Mouse (Mus musculus): ENCODE measurements around the gene Crip3. TPM values are rescaled to one million over a fixed set of nuclear protein-coding genes. Genes with fewer than 3 reads are reported as not detected.

Gene Crip3
- 0.31 TPM in 1 of 2 replicates, not detected in the other for polyA plus RNA-seq (2014; fragmentation: Nextera tagmentation; extraction: Ambion mirVana)

DNA sequence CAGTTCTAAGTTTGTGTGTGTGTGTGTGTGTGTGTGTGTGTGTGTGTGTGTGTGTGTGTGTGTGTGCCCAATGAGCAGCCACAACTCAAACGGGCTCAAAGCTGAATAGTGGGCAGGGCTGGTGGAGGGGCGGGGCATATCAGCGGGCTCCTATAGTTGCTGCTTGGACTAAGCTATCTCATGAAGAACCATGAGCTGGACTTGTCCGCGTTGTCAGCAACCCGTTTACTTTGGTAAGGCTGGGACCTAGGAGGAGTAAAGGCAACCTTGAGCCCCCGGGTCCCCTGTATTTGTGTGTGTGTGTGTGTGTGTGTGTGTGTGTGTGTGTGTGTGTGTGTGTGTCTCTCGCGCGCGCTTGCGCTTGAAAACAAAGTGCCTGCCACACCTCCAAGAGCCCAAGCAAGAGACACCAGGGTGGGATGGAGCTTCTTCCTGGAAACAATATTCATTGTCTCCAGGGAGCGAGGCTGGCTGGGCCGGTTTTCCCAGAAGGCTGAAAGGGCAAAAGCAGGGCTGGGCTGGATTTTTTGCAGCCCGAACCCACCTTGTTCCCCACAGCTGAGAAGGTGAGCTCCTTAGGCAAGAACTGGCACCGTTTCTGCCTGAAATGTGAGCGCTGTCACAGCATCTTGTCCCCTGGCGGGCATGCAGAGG lies at the start of gene Crip3:
Gene Crip3, plus strand, starts transcription at position 166 of the 654 bp plus-strand sequence.
- WGBS, result 19% methylated on average over 17 of the region's 18 CpGs
- H3K9ac ChIP-seq (ENCODE audit: low read length), result no peak within 1 kb of the TSS
- 0 out of 2 replicates have a peak, but pooled peaks have one; percentile 21 for ATAC-seq (ENCODE audit: insufficient number of reproducible peaks, low FRiP score, low TSS enrichment, low read depth)

GRCm38 (mm10) chr17:46383294-46384060 lies 45.2 kb upstream of the Crip3 start, which contains the start of gene Zfp318:
TSS of gene Zfp318 (plus strand) at chr17:46383731.
- Histone ChIP-seq H3K4me2 (ENCODE audit: low read depth, severe bottlenecking) (peak within 1 kb of the TSS; percentile 83), H3K36me3 (ENCODE audit: control insufficient read depth, insufficient read depth, low read length) (peaks cover 3% of the 10 kb centered on the region), H3K9me3 (ENCODE audit: control insufficient read depth, low read length) (no peaks in the 10 kb centered on the region), H3K4me1 (ENCODE audit: control insufficient read depth, insufficient read depth, low read length) (peaks cover 7% of the 10 kb centered on the region), H3K27ac (replicated peaks; ENCODE audit: low read depth, low read length) (peak within 1 kb of the TSS; percentile 76), H3K9ac (ENCODE audit: low read length) (peak within 1 kb of the TSS; percentile 96), H3K27me3 (ENCODE audit: control insufficient read depth, insufficient read depth, low read length) (no peaks in the 10 kb centered on the region), H3K4me3 (ENCODE audit: low read depth, low read length) (peak within 1 kb of the TSS; percentile 71)
- peak; percentile 99 for DNase-seq (ENCODE audit: low spot score)
- ATAC-seq (ENCODE audit: insufficient number of reproducible peaks, low FRiP score, low TSS enrichment, low read depth), result peak; percentile 95
- WGBS, result under 1% methylated on average over 67 of the region's 105 CpGs

More for the DNA sequence above, at the start of gene Crip3:
- Histone ChIP-seq H3K36me3 (ENCODE audit: control insufficient read depth, insufficient read depth, low read length) (no peaks in the 10 kb centered on the region; the same call in 1 of the 2 replicates), H3K27ac (replicated peaks; ENCODE audit: low read depth, low read length) (no peak within 1 kb of the TSS), H3K4me1 (ENCODE audit: control insufficient read depth, insufficient read depth, low read length) (no peaks in the 10 kb centered on the region), H3K9me3 (ENCODE audit: control insufficient read depth, low read length) (no peaks in the 10 kb centered on the region), H3K4me2 (ENCODE audit: low read depth, severe bottlenecking) (peak within 1 kb of the TSS; percentile 43; the same call in 1 of the 2 replicates), H3K27me3 (ENCODE audit: control insufficient read depth, insufficient read depth, low read length) (peaks cover 2% of the 10 kb centered on the region; the same call in 1 of the 2 replicates), H3K4me3 (ENCODE audit: low read depth, low read length) (no peak within 1 kb of the TSS)
- DNase-seq (ENCODE audit: low spot score), result no peak

- Histone ChIP-seq H3K4me3 (ENCODE audit: low read depth, low read length) (peak overlapping the region; percentile 71), H3K27me3 (ENCODE audit: control insufficient read depth, insufficient read depth, low read length) (no peaks in the 10 kb centered on the region), H3K9ac (ENCODE audit: low read length) (peak overlapping the region; percentile 96), H3K4me2 (ENCODE audit: low read depth, severe bottlenecking) (peak overlapping the region; percentile 83), H3K4me1 (ENCODE audit: control insufficient read depth, insufficient read depth, low read length) (peaks cover 7% of the 10 kb centered on the region), H3K36me3 (ENCODE audit: control insufficient read depth, insufficient read depth, low read length) (peaks cover 3% of the 10 kb centered on the region), H3K9me3 (ENCODE audit: control insufficient read depth, low read length) (no peaks in the 10 kb centered on the region), H3K27ac (replicated peaks; ENCODE audit: low read depth, low read length) (peak overlapping the region; percentile 76)
- under 1% methylated on average over 68 of the region's 70 CpGs for WGBS
- ATAC-seq (ENCODE audit: insufficient number of reproducible peaks, low FRiP score, low TSS enrichment, low read depth) (no peak; the same call in 1 of the 2 replicates), DNase-seq (ENCODE audit: low spot score) (peak; percentile 58)
These were observed 44.5 kb upstream of the Crip3 start for GRCm38 (mm10) chr17:46384061-46384801.

- DNase-seq (ENCODE audit: low spot score), result no peak
- no peak for ATAC-seq (ENCODE audit: insufficient number of reproducible peaks, low FRiP score, low TSS enrichment, low read depth)
- Histone ChIP-seq H3K9me3 (ENCODE audit: control insufficient read depth, low read length) (no peaks in the 10 kb centered on the region), H3K4me2 (ENCODE audit: low read depth, severe bottlenecking) (no peak overlapping the region), H3K9ac (ENCODE audit: low read length) (no peak overlapping the region), H3K27ac (replicated peaks; ENCODE audit: low read depth, low read length) (no peak overlapping the region), H3K27me3 (ENCODE audit: control insufficient read depth, insufficient read depth, low read length) (no peaks in the 10 kb centered on the region), H3K4me3 (ENCODE audit: low read depth, low read length) (no peak overlapping the region), H3K4me1 (ENCODE audit: control insufficient read depth, insufficient read depth, low read length) (peaks cover 7% of the 10 kb centered on the region), H3K36me3 (ENCODE audit: control insufficient read depth, insufficient read depth, low read length) (peaks cover 3% of the 10 kb centered on the region)
- WGBS, result 91% methylated on average over 3 of the region's 3 CpGs
These were observed 40.5 kb upstream of the Crip3 start for GRCm38 (mm10) chr17:46388200-46388599.

DNA sequence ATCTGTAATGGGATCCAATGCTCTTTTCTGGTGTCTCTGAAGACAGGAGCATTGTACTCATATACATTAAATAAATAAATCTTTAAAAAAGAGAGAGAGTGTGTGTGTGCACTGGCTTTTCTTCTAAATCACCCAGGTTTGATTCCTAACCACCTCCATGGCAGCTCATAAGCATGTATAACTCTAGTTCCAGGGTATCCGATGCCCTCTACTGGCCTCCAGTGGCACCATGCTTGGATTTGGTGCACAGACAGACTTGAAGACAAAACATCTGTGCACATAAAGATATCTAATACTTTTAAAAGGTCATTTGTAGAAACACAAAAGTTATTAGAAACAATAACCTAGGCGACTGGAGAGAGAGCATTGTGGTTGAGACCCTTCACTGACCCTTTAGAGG lies 35.7 kb upstream of the Crip3 start:
- H3K4me2 ChIP-seq (ENCODE audit: low read depth, severe bottlenecking), result no peak overlapping the region
- H3K27me3 ChIP-seq (ENCODE audit: control insufficient read depth, insufficient read depth, low read length), result no peaks in the 10 kb centered on the region
- H3K4me1 ChIP-seq (ENCODE audit: control insufficient read depth, insufficient read depth, low read length), result no peaks in the 10 kb centered on the region
- WGBS, result 56% methylated on average over 2 of the region's 2 CpGs
- ATAC-seq (ENCODE audit: insufficient number of reproducible peaks, low FRiP score, low TSS enrichment, low read depth) (no peak), DNase-seq (ENCODE audit: low spot score) (peak; percentile 63)
- peaks cover 2% of the 10 kb centered on the region for H3K36me3 ChIP-seq (ENCODE audit: control insufficient read depth, insufficient read depth, low read length)
- no peak overlapping the region for H3K9ac ChIP-seq (ENCODE audit: low read length)
- no peak overlapping the region for H3K4me3 ChIP-seq (ENCODE audit: low read depth, low read length)
- H3K9me3 ChIP-seq (ENCODE audit: control insufficient read depth, low read length), result no peaks in the 10 kb centered on the region
- no peak overlapping the region for H3K27ac ChIP-seq (replicated peaks; ENCODE audit: low read depth, low read length)

DNA sequence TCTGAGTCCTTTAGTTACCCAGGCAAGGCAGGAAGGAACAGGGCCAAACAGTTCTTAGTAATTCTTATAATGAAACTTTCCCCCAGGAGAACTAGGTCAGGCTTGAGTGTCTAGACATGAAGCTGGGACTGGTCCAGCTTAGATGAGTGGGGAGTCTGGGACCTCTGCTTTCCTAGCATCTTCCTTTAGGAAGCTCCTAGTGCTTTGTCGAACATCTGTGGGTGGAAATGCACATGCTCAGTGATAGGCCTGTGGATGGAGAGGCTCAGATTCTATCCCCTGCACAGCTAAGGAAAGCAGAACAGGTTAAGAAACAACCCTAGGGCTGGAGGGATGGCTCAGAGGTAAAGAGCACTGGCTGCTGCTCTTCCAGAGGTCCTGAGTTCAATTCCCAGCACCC lies 34.1 kb upstream of the Crip3 start:
- no peaks in the 10 kb centered on the region for H3K9me3 ChIP-seq (ENCODE audit: control insufficient read depth, low read length)
- DNase-seq (ENCODE audit: low spot score) (no peak), ATAC-seq (ENCODE audit: insufficient number of reproducible peaks, low FRiP score, low TSS enrichment, low read depth) (no peak)
- no peak overlapping the region for H3K9ac ChIP-seq (ENCODE audit: low read length)
- peaks cover 5% of the 10 kb centered on the region; the same call in 1 of the 2 replicates for H3K36me3 ChIP-seq (ENCODE audit: control insufficient read depth, insufficient read depth, low read length)
- H3K4me2 ChIP-seq (ENCODE audit: low read depth, severe bottlenecking), result no peak overlapping the region
- no peaks in the 10 kb centered on the region for H3K27me3 ChIP-seq (ENCODE audit: control insufficient read depth, insufficient read depth, low read length)
- H3K4me3 ChIP-seq (ENCODE audit: low read depth, low read length), result no peak overlapping the region
- WGBS, result 86% methylated on average over 1 of the region's 1 CpGs
- H3K4me1 ChIP-seq (ENCODE audit: control insufficient read depth, insufficient read depth, low read length), result no peaks in the 10 kb centered on the region
- no peak overlapping the region for H3K27ac ChIP-seq (replicated peaks; ENCODE audit: low read depth, low read length)

DNA sequence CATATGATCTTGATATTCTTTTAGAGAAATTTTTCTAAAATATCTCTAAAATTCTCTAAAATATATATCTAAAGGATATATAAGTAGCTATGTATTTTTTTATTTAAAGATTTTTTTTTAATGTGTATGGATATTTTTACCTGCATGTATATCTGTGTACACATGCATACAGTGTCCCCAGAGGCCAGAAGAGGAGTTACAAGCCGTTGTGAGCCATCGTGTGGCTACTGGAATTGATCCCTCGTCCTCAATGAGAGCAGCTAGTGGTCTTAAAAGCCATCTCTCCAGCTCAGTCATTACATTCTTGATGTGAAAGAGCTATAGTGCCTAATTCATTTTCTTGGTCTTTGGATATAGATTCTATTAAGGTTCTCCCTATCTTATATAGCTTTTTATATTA lies 20.2 kb upstream of the Crip3 start:
- Histone ChIP-seq H3K9ac (ENCODE audit: low read length) (no peak overlapping the region), H3K27me3 (ENCODE audit: control insufficient read depth, insufficient read depth, low read length) (no peaks in the 10 kb centered on the region), H3K4me3 (ENCODE audit: low read depth, low read length) (no peak overlapping the region), H3K4me2 (ENCODE audit: low read depth, severe bottlenecking) (no peak overlapping the region), H3K9me3 (ENCODE audit: control insufficient read depth, low read length) (no peaks in the 10 kb centered on the region), H3K27ac (replicated peaks; ENCODE audit: low read depth, low read length) (no peak overlapping the region), H3K36me3 (ENCODE audit: control insufficient read depth, insufficient read depth, low read length) (peaks cover 9% of the 10 kb centered on the region; the same call in 1 of the 2 replicates), H3K4me1 (ENCODE audit: control insufficient read depth, insufficient read depth, low read length) (no peaks in the 10 kb centered on the region)
- DNase-seq (ENCODE audit: low spot score), result no peak
- ATAC-seq (ENCODE audit: insufficient number of reproducible peaks, low FRiP score, low TSS enrichment, low read depth), result no peak
- 50% methylated on average over 3 of the region's 3 CpGs for WGBS

GRCm38 (mm10) chr17:46418628-46419027 lies 10.1 kb upstream of the Crip3 start:
- Histone ChIP-seq H3K4me2 (ENCODE audit: low read depth, severe bottlenecking) (no peak overlapping the region), H3K27me3 (ENCODE audit: control insufficient read depth, insufficient read depth, low read length) (no peaks in the 10 kb centered on the region), H3K27ac (replicated peaks; ENCODE audit: low read depth, low read length) (no peak overlapping the region), H3K9ac (ENCODE audit: low read length) (no peak overlapping the region), H3K9me3 (ENCODE audit: control insufficient read depth, low read length) (no peaks in the 10 kb centered on the region), H3K36me3 (ENCODE audit: control insufficient read depth, insufficient read depth, low read length) (no peaks in the 10 kb centered on the region), H3K4me3 (ENCODE audit: low read depth, low read length) (no peak overlapping the region), H3K4me1 (ENCODE audit: control insufficient read depth, insufficient read depth, low read length) (no peaks in the 10 kb centered on the region)
- ATAC-seq (ENCODE audit: insufficient number of reproducible peaks, low FRiP score, low TSS enrichment, low read depth) (no peak), DNase-seq (ENCODE audit: low spot score) (no peak)
- 83% methylated on average over 5 of the region's 5 CpGs for WGBS
